1 mouse cellular context compared by ENCODE assay signal in the genomic region with DNA sequence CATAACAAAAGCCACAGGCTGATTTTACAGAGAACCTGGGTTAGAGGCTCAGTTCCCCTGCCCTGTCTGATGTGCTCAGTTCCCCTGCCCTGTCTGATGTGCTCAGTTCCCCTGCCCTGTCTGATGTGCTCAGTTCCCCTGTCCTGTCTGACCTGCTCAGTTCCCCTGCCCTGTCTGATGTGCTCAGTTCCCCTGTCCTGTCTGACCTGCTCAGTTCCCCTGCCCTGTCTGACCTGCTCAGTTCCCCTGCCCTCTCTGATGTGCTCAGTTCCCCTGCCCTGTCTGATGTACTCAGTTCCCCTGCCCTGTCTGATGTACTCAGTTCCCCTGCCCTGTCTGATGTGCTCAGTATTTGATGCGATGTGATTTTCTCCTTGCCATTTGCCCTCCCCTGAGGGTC. TPM values are rescaled to one million over a fixed set of nuclear protein-coding genes. Genes with fewer than 3 reads are reported as not detected.
"Had no signal": no experiment of that assay in that cellular context is flagged by ENCODE, and none has a peak within 500 bp of the region (broad histone marks: within the 10 kb centered on the region; RNA-seq: fewer than 3 reads in every experiment).

No protein-coding gene starts in this region.

RNA-seq across cellular contexts. Expression of gene 4930452B06Rik, which starts 51.6 kb away (rescaled TPM):
- total RNA-seq: neutrophil, adult 5-6 weeks had no signal
